Mouse (Mus musculus): ENCODE data around the gene Dpt. TPM values are rescaled to one million over a fixed set of nuclear protein-coding genes. Genes with fewer than 3 reads are reported as not detected.

Gene Dpt
- polyA plus RNA-seq, 1 experiment = 2.1 TPM

DNA sequence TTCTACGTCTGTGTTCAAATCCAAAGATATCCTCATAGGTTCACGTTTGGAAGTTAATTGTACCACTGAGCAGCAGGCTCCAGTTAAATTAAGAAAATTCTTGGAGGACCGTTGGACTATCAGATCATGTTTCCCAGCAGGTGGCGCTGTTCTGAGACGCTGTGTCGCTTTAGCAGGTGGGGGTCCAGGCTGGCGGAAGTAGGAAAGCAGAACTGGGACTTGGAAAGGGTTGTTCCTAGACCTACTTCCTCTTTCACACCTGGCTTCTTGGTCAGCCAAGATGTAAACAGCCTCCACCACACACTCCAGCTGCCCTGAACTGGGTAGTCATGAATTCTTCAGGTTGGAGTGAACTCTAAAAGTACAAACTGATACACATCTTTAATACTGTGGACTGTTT, 74.2 kb downstream of the Dpt start:
- no peak for TF ChIP-seq POLR2A (IDR thresholded peaks at IDR 0.05; ENCODE audit: borderline replicate concordance, extremely low read depth, insufficient read depth, insufficient read length, poor library complexity, severe bottlenecking)
- TF ChIP-seq CTCF (IDR thresholded peaks at IDR 0.05; ENCODE audit: borderline replicate concordance, extremely low read depth, insufficient read depth, insufficient read length) = peak; percentile 40; the same call in 1 of the 2 replicates
- peak; percentile 17 for DNase-seq (ENCODE audit: low read depth)

Other genes with a start within 250 kb of the Dpt start
- not detected in 2 replicates for gene Xcl1, start 138.9 kb downstream of the Dpt start, polyA plus RNA-seq (2012; rRNA removed)

Data from brain, embryonic 14.5 days (tissue).